Mouse (Mus musculus) embryonic facial prominence, embryonic 11.5 days (tissue): ENCODE measurements at regions not wholly inside any gene's neighbourhood (a gene's known extent, or its start where the extent isn't known, plus 50 kb on each side); places are given as distances from the start of the nearest gene placed in this dataset.

Experiments used
- ATAC-seq: fragments of 200-750 bp; cut with Nextera tagmentation; replicated peaks from 2 replicates; pipeline ENCODE4 v1.8.0; 2017; ENCODE audit warnings: low read depth; ENCODE audit not compliant: insufficient number of reproducible peaks, low FRiP score, low TSS enrichment
- DNase-seq: peaks from one replicate; pipeline ENCODE4 v3.0.0-alpha.2; 2015; ENCODE audit warnings: low spot score
- H3K27ac ChIP-seq: fragments of 300-500 bp; sonication (generic); replicated peaks from 2 replicates; pipeline ENCODE4 v1.5.1; 2014; ENCODE audit warnings: mild to moderate bottlenecking, low read depth, low read length, control low read depth
- H3K27me3 ChIP-seq: fragments of 300-500 bp; sonication (generic); 2 replicates; pipeline ENCODE4 v1.6.1; 2014; ENCODE audit warnings: mild to moderate bottlenecking, low read length, moderate library complexity, mixed read lengths; ENCODE audit not compliant: control insufficient read depth, insufficient read depth
- H3K36me3 ChIP-seq: fragments of 300-500 bp; sonication (generic); replicated peaks from 2 replicates; pipeline ENCODE4 v1.6.1; 2014; ENCODE audit warnings: low read depth, mild to moderate bottlenecking, low read length, moderate library complexity, mixed read lengths; ENCODE audit not compliant: control insufficient read depth, insufficient read depth
- H3K4me1 ChIP-seq: fragments of 300-500 bp; sonication (generic); 2 replicates; pipeline ENCODE4 v1.6.1; 2014; ENCODE audit warnings: low read length, mixed read lengths; ENCODE audit not compliant: control insufficient read depth, insufficient read depth
- H3K4me2 ChIP-seq: fragments of 300-500 bp; sonication (generic); 2 replicates; pipeline ENCODE4 v1.6.1; 2014; ENCODE audit warnings: low read depth, mild to moderate bottlenecking, control low read depth, low read length, moderate library complexity
- H3K4me3 ChIP-seq: fragments of 300-500 bp; sonication (generic); 2 replicates; pipeline ENCODE4 v1.5.1; 2014; ENCODE audit warnings: low read depth, low read length, control low read depth
- H3K9ac ChIP-seq: fragments of 300-500 bp; sonication (generic); replicated peaks from 2 replicates; pipeline ENCODE4 v1.6.1; 2014; ENCODE audit warnings: mild to moderate bottlenecking, control low read depth, low read length
- H3K9me3 ChIP-seq: fragments of 300-500 bp; sonication (generic); replicated peaks from 2 replicates; pipeline ENCODE4 v1.6.1; 2016; ENCODE audit warnings: mild to moderate bottlenecking, low read length, inconsistent platforms, mixed read lengths; ENCODE audit not compliant: control insufficient read depth
- WGBS: fragments of 180-500 bp; shearing (Covaris S2); extraction: QIAGEN DNeasy Blood & Tissue Kit; methylation state at CpG from one replicate; pipeline ENCODE4 v1.1.7; 2014; 5-methylcytosine and 5-hydroxymethylcytosine counted together

- Histone ChIP-seq H3K4me2 (no peak overlapping the region), H3K9ac (no peak overlapping the region), H3K36me3 (no peaks in the 10 kb centered on the region), H3K4me1 (no peaks in the 10 kb centered on the region), H3K9me3 (no peaks in the 10 kb centered on the region), H3K27me3 (no peaks in the 10 kb centered on the region), H3K4me3 (no peak overlapping the region), H3K27ac (no peak overlapping the region)
- WGBS, result 26% methylated on average over 1 of the region's 1 CpGs
- DNase-seq (no peak), ATAC-seq (no peak)
Observed at GRCm38 (mm10) chr3:138609749-138610148, 83.8 kb downstream of the Eif4e start.

- H3K9ac ChIP-seq, result no peak overlapping the region
- H3K4me3 ChIP-seq, result no peak overlapping the region
- no peaks in the 10 kb centered on the region for H3K27me3 ChIP-seq
- no peak for DNase-seq
- H3K9me3 ChIP-seq, result no peaks in the 10 kb centered on the region
- H3K4me2 ChIP-seq, result no peak overlapping the region
- ATAC-seq, result no peak
- no peaks in the 10 kb centered on the region for H3K36me3 ChIP-seq
- WGBS, result 76% methylated on average over 9 of the region's 9 CpGs
- no peak overlapping the region for H3K27ac ChIP-seq
- no peaks in the 10 kb centered on the region for H3K4me1 ChIP-seq
Observed at GRCm38 (mm10) chr3:138612884-138613653, 87.1 kb downstream of the Eif4e start.

GRCm38 (mm10) chr3:138613680-138614079, 87.7 kb downstream of the Eif4e start:
- Histone ChIP-seq H3K9me3 (no peaks in the 10 kb centered on the region), H3K36me3 (no peaks in the 10 kb centered on the region), H3K4me2 (no peak overlapping the region), H3K9ac (no peak overlapping the region), H3K27ac (no peak overlapping the region), H3K27me3 (no peaks in the 10 kb centered on the region), H3K4me1 (no peaks in the 10 kb centered on the region), H3K4me3 (no peak overlapping the region)
- DNase-seq, result no peak
- 95% methylated on average over 3 of the region's 3 CpGs for WGBS
- no peak for ATAC-seq

GRCm38 (mm10) chr3:138614899-138615298, 88.9 kb downstream of the Eif4e start:
- ATAC-seq, result no peak
- no peaks in the 10 kb centered on the region for H3K36me3 ChIP-seq
- H3K4me3 ChIP-seq, result no peak overlapping the region

GRCm38 (mm10) chr3:138620263-138620662, 94.3 kb downstream of the Eif4e start:
- H3K27me3 ChIP-seq, result no peaks in the 10 kb centered on the region
- H3K9me3 ChIP-seq, result no peaks in the 10 kb centered on the region
- DNase-seq, result no peak
- H3K36me3 ChIP-seq, result no peaks in the 10 kb centered on the region
- ATAC-seq, result no peak
- H3K4me2 ChIP-seq, result no peak overlapping the region
- no peak overlapping the region for H3K4me3 ChIP-seq
- no peak overlapping the region for H3K27ac ChIP-seq
- WGBS, result 84% methylated on average over 4 of the region's 4 CpGs
- H3K4me1 ChIP-seq, result no peaks in the 10 kb centered on the region
- H3K9ac ChIP-seq, result no peak overlapping the region

More at GRCm38 (mm10) chr3:138614899-138615298, 88.9 kb downstream of the Eif4e start:
- H3K9ac ChIP-seq, result no peak overlapping the region
- no peak for DNase-seq
- no peaks in the 10 kb centered on the region for H3K27me3 ChIP-seq
- no peak overlapping the region for H3K27ac ChIP-seq
- 85% methylated on average over 2 of the region's 2 CpGs for WGBS
- no peaks in the 10 kb centered on the region for H3K4me1 ChIP-seq
- no peak overlapping the region for H3K4me2 ChIP-seq
- no peaks in the 10 kb centered on the region for H3K9me3 ChIP-seq

GRCm38 (mm10) chr3:138624128-138624527, 98.1 kb downstream of the Eif4e start:
- no peak overlapping the region for H3K4me3 ChIP-seq
- no peaks in the 10 kb centered on the region for H3K27me3 ChIP-seq
- H3K36me3 ChIP-seq, result no peaks in the 10 kb centered on the region
- H3K4me2 ChIP-seq, result no peak overlapping the region
- ATAC-seq, result no peak
- H3K27ac ChIP-seq, result no peak overlapping the region
- H3K4me1 ChIP-seq, result no peaks in the 10 kb centered on the region
- 89% methylated on average over 2 of the region's 2 CpGs for whole genome bisulfite sequencing
- DNase-seq, result no peak
- no peak overlapping the region for H3K9ac ChIP-seq
- H3K9me3 ChIP-seq, result no peaks in the 10 kb centered on the region

GRCm38 (mm10) chr3:138626230-138626629, 100.3 kb downstream of the Eif4e start:
- Histone ChIP-seq H3K9me3 (no peaks in the 10 kb centered on the region), H3K27ac (no peak overlapping the region), H3K27me3 (no peaks in the 10 kb centered on the region), H3K4me3 (no peak overlapping the region), H3K36me3 (no peaks in the 10 kb centered on the region), H3K4me1 (no peaks in the 10 kb centered on the region), H3K9ac (no peak overlapping the region), H3K4me2 (no peak overlapping the region)
- no peak for ATAC-seq
- WGBS, result 89% methylated on average over 4 of the region's 4 CpGs
- DNase-seq, result no peak

- ATAC-seq (no peak), DNase-seq (no peak)
- no peaks in the 10 kb centered on the region for H3K27me3 ChIP-seq
- no peaks in the 10 kb centered on the region for H3K36me3 ChIP-seq
- no peak overlapping the region for H3K27ac ChIP-seq
- H3K4me3 ChIP-seq, result no peak overlapping the region
- H3K9me3 ChIP-seq, result no peaks in the 10 kb centered on the region
- H3K4me1 ChIP-seq, result no peaks in the 10 kb centered on the region
- WGBS, result 85% methylated on average over 13 of the region's 13 CpGs
- no peak overlapping the region for H3K4me2 ChIP-seq
- no peak overlapping the region for H3K9ac ChIP-seq
Observed at GRCm38 (mm10) chr3:138630231-138630630, 104.3 kb downstream of the Eif4e start.
